Comparison of ENCODE assay signal across 20 mouse cellular contexts in the genomic region with DNA sequence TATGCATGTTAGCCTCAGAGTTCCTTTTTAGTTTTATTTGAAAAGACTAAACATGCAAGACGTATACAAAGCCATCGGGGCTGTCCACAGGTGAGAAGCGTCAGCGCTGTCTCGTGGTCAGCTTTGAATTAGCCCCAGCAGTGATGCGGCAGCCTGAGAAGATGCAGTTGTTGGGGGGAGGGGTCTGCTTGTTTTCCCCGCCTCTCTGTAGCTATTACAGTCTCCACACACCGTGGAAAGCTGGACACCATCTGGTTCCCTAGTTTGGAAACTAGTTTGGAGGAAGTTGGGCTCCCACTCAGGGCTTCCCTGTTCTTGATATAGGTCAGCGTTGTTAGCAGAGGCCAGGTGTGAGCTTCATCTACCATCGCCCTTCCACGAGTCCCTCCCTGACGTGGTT.
"Had no signal": no experiment of that assay in that cellular context is flagged by ENCODE, and none has a peak within 500 bp of the region (broad histone marks: within the 10 kb centered on the region; RNA-seq: fewer than 3 reads in every experiment).

No protein-coding gene starts in this region.

- H3K9me3 ChIP-seq: limb, embryonic 15.5 days; midbrain, embryonic 12.5 days; midbrain, embryonic 15.5 days; neural tube, embryonic 12.5 days; neural tube, embryonic 15.5 days had no signal

- H3K36me3 ChIP-seq: midbrain, embryonic 12.5 days; midbrain, embryonic 15.5 days; neural tube, embryonic 12.5 days; neural tube, embryonic 15.5 days had no signal

- H3K9ac ChIP-seq: limb, embryonic 12.5 days; limb, embryonic 15.5 days; liver, embryonic 14.5 days; liver, postnatal 0 days; lung, embryonic 14.5 days; midbrain, embryonic 12.5 days; midbrain, embryonic 15.5 days; neural tube, embryonic 12.5 days; neural tube, embryonic 15.5 days had no signal

- H3K27ac ChIP-seq: left cerebral cortex, adult 2 months; limb, embryonic 12.5 days; limb, embryonic 15.5 days; liver, embryonic 14.5 days; macrophage; midbrain, embryonic 12.5 days; midbrain, embryonic 15.5 days; neural tube, embryonic 12.5 days; neural tube, embryonic 15.5 days had no signal

- DNase-seq: layer of hippocampus, postnatal 36 days; liver, postnatal 0 days; lung, embryonic 14.5 days; right cerebral cortex, adult 18-20 months; right cerebral cortex, postnatal 14 days; right cerebral cortex, postnatal 4 days; thymus, adult 18-20 months; thymus, postnatal 36 days had no signal

- H3K4me3 ChIP-seq: left cerebral cortex, adult 2 months; limb, embryonic 12.5 days; limb, embryonic 15.5 days; midbrain, embryonic 12.5 days; midbrain, embryonic 15.5 days; neural tube, embryonic 12.5 days; neural tube, embryonic 15.5 days had no signal

- H3K4me1 ChIP-seq: midbrain, embryonic 12.5 days; midbrain, embryonic 15.5 days had no signal

- H3K4me2 ChIP-seq: limb, embryonic 12.5 days; limb, embryonic 15.5 days; liver, embryonic 11.5 days; lung, embryonic 14.5 days; midbrain, embryonic 12.5 days; midbrain, embryonic 15.5 days; neural tube, embryonic 12.5 days; neural tube, embryonic 15.5 days had no signal

- ATAC-seq: intestine, postnatal 0 days; liver, postnatal 0 days; lung, postnatal 0 days; midbrain, embryonic 15.5 days had no signal

- H3K27me3 ChIP-seq: limb, embryonic 12.5 days; limb, embryonic 15.5 days; midbrain, embryonic 12.5 days; midbrain, embryonic 15.5 days; neural tube, embryonic 12.5 days; neural tube, embryonic 15.5 days had no signal
